Mouse (Mus musculus): ENCODE results near the gene Acap1. TPM values are rescaled to one million over a fixed set of nuclear protein-coding genes. Genes with fewer than 3 reads are reported as not detected.

The Acap1 gene
- polyA plus RNA-seq, 1 experiment, result 0.59 TPM

- DNase-seq (ENCODE audit: low read depth), result peak; percentile 72
- TF ChIP-seq CTCF (IDR thresholded peaks at IDR 0.05; ENCODE audit: borderline replicate concordance, extremely low read depth, insufficient read depth, insufficient read length), result no peak
- no peak for TF ChIP-seq POLR2A (IDR thresholded peaks at IDR 0.05; ENCODE audit: borderline replicate concordance, extremely low read depth, insufficient read depth, insufficient read length, poor library complexity, severe bottlenecking)
Measured at GRCm38 (mm10) chr11:69880853-69881603, 14.3 kb downstream of the Acap1 start, which contains the start of gene Kctd11. Kctd11 (minus strand) TSS chr11:69881406.

GRCm38 (mm10) chr11:69880506-69880852 lies 14.9 kb downstream of the Acap1 start:
- DNase-seq (ENCODE audit: low read depth), result peak; percentile 73
- TF ChIP-seq CTCF (IDR thresholded peaks at IDR 0.05; ENCODE audit: borderline replicate concordance, extremely low read depth, insufficient read depth, insufficient read length) (peak; percentile 84), POLR2A (IDR thresholded peaks at IDR 0.05; ENCODE audit: borderline replicate concordance, extremely low read depth, insufficient read depth, insufficient read length, poor library complexity, severe bottlenecking) (no peak)

- TF ChIP-seq POLR2A (IDR thresholded peaks at IDR 0.05; ENCODE audit: borderline replicate concordance, extremely low read depth, insufficient read depth, insufficient read length, poor library complexity, severe bottlenecking) (no peak), CTCF (IDR thresholded peaks at IDR 0.05; ENCODE audit: borderline replicate concordance, extremely low read depth, insufficient read depth, insufficient read length) (no peak)
- DNase-seq (ENCODE audit: low read depth), result no peak
Measured at GRCm38 (mm10) chr11:69879711-69880110, 15.6 kb downstream of the Acap1 start.

GRCm38 (mm10) chr11:69878952-69879351 lies 16.4 kb downstream of the Acap1 start:
- no peak for TF ChIP-seq CTCF (IDR thresholded peaks at IDR 0.05; ENCODE audit: borderline replicate concordance, extremely low read depth, insufficient read depth, insufficient read length)
- no peak for TF ChIP-seq POLR2A (IDR thresholded peaks at IDR 0.05; ENCODE audit: borderline replicate concordance, extremely low read depth, insufficient read depth, insufficient read length, poor library complexity, severe bottlenecking)
- no peak for DNase-seq (ENCODE audit: low read depth)

- DNase-seq (ENCODE audit: low read depth), result peak; percentile 38
Measured at GRCm38 (mm10) chr11:69878399-69878798, 16.9 kb downstream of the Acap1 start.

GRCm38 (mm10) chr11:69877878-69878277 lies 17.5 kb downstream of the Acap1 start, which contains the start of gene Tmem95:
Tmem95 (minus strand) TSS chr11:69878018.
- no peak for TF ChIP-seq CTCF (IDR thresholded peaks at IDR 0.05; ENCODE audit: borderline replicate concordance, extremely low read depth, insufficient read depth, insufficient read length)
- no peak for TF ChIP-seq POLR2A (IDR thresholded peaks at IDR 0.05; ENCODE audit: borderline replicate concordance, extremely low read depth, insufficient read depth, insufficient read length, poor library complexity, severe bottlenecking)
- DNase-seq (ENCODE audit: low read depth), result no peak

More at GRCm38 (mm10) chr11:69878399-69878798, 16.9 kb downstream of the Acap1 start:
- TF ChIP-seq CTCF (IDR thresholded peaks at IDR 0.05; ENCODE audit: borderline replicate concordance, extremely low read depth, insufficient read depth, insufficient read length) (no peak), POLR2A (IDR thresholded peaks at IDR 0.05; ENCODE audit: borderline replicate concordance, extremely low read depth, insufficient read depth, insufficient read length, poor library complexity, severe bottlenecking) (no peak)

GRCm38 (mm10) chr11:69876867-69877266 lies 18.5 kb downstream of the Acap1 start:
- no peak for TF ChIP-seq POLR2A (IDR thresholded peaks at IDR 0.05; ENCODE audit: borderline replicate concordance, extremely low read depth, insufficient read depth, insufficient read length, poor library complexity, severe bottlenecking)
- peak; percentile 86 for TF ChIP-seq CTCF (IDR thresholded peaks at IDR 0.05; ENCODE audit: borderline replicate concordance, extremely low read depth, insufficient read depth, insufficient read length)

GRCm38 (mm10) chr11:69876186-69876585 lies 19.2 kb downstream of the Acap1 start:
- DNase-seq (ENCODE audit: low read depth), result no peak
- TF ChIP-seq POLR2A (IDR thresholded peaks at IDR 0.05; ENCODE audit: borderline replicate concordance, extremely low read depth, insufficient read depth, insufficient read length, poor library complexity, severe bottlenecking) (no peak), CTCF (IDR thresholded peaks at IDR 0.05; ENCODE audit: borderline replicate concordance, extremely low read depth, insufficient read depth, insufficient read length) (no peak)

More at GRCm38 (mm10) chr11:69876867-69877266, 18.5 kb downstream of the Acap1 start:
- peak; percentile 87 for DNase-seq (ENCODE audit: low read depth)

- TF ChIP-seq CTCF (IDR thresholded peaks at IDR 0.05; ENCODE audit: borderline replicate concordance, extremely low read depth, insufficient read depth, insufficient read length) (no peak), POLR2A (IDR thresholded peaks at IDR 0.05; ENCODE audit: borderline replicate concordance, extremely low read depth, insufficient read depth, insufficient read length, poor library complexity, severe bottlenecking) (no peak)
- DNase-seq (ENCODE audit: low read depth), result no peak
Measured at GRCm38 (mm10) chr11:69872451-69872850, 22.9 kb downstream of the Acap1 start.

- no peak for TF ChIP-seq CTCF (IDR thresholded peaks at IDR 0.05; ENCODE audit: borderline replicate concordance, extremely low read depth, insufficient read depth, insufficient read length)
- TF ChIP-seq POLR2A (IDR thresholded peaks at IDR 0.05; ENCODE audit: borderline replicate concordance, extremely low read depth, insufficient read depth, insufficient read length, poor library complexity, severe bottlenecking), result no peak
Measured at GRCm38 (mm10) chr11:69871822-69872221, 23.5 kb downstream of the Acap1 start.

GRCm38 (mm10) chr11:69870289-69871069 lies 24.9 kb downstream of the Acap1 start:
- no peak for DNase-seq (ENCODE audit: low read depth)
- TF ChIP-seq POLR2A (IDR thresholded peaks at IDR 0.05; ENCODE audit: borderline replicate concordance, extremely low read depth, insufficient read depth, insufficient read length, poor library complexity, severe bottlenecking), result no peak
- TF ChIP-seq CTCF (IDR thresholded peaks at IDR 0.05; ENCODE audit: borderline replicate concordance, extremely low read depth, insufficient read depth, insufficient read length), result no peak

More at GRCm38 (mm10) chr11:69871822-69872221, 23.5 kb downstream of the Acap1 start:
- no peak for DNase-seq (ENCODE audit: low read depth)

Data from brain, embryonic 14.5 days (tissue).